18 mouse cellular contexts compared by ENCODE assay signal in genomic region chr17:78368481-78368880, GRCm38 (mm10). TPM values are rescaled to one million over a fixed set of nuclear protein-coding genes. Genes with fewer than 3 reads are reported as not detected.
DNase-seq lines count a peak whose midpoint lies in the region; ATAC-seq and TF ChIP-seq lines count a peak whose summit lies in the region.
"Had no signal": no experiment of that assay in that cellular context is flagged by ENCODE, and none has a peak within 500 bp of the region (broad histone marks: within the 10 kb centered on the region; RNA-seq: fewer than 3 reads in every experiment).

No protein-coding gene starts in this region.

- ATAC-seq in forebrain, embryonic 13.5 days, result peak; percentile 69; the same call in 1 of the 2 replicates
- no peak for ATAC-seq in forebrain, embryonic 12.5 days (ENCODE audit: low FRiP score)
- ATAC-seq in kidney, embryonic 15.5 days (replicated peaks; ENCODE audit: low FRiP score), result no peak
- ATAC-seq in stomach, embryonic 15.5 days (ENCODE audit: insufficient read depth, low FRiP score, low read depth), result 0 out of 2 replicates have a peak, but pooled peaks have one; percentile 43
- ATAC-seq in stomach, postnatal 0 days (ENCODE audit: low FRiP score, low TSS enrichment), result no peak
- ATAC-seq: CD4-positive, CD25-positive, alpha-beta regulatory T cell, adult 4 months; intestine, postnatal 0 days; Patski had no signal

- no peak for DNase-seq in kidney, postnatal 4 days
- DNase-seq in stomach, postnatal 0 days (ENCODE audit: low spot score), result no peak
- DNase-seq in layer of hippocampus, adult 2 months (ENCODE audit: low spot score in 2 of 2), result no peak
- DNase-seq: adrenal gland, adult 8-10 months; cerebellum, adult 9-10 months; gastrocnemius, postnatal 14 days; kidney, postnatal 10 days; liver; lung, adult 18-20 months; right cerebral cortex, postnatal 25 days; thymus, postnatal 14 days had no signal

- H3K9ac ChIP-seq in forebrain, embryonic 13.5 days, result no peak overlapping the region
- no peak overlapping the region for H3K9ac ChIP-seq in forebrain, embryonic 12.5 days
- no peak overlapping the region for H3K9ac ChIP-seq in kidney, embryonic 15.5 days
- H3K9ac ChIP-seq in stomach, embryonic 15.5 days, result no peak overlapping the region
- no peak overlapping the region for H3K9ac ChIP-seq in stomach, postnatal 0 days (ENCODE audit: low read length)

- 66% methylated on average over 8 of the region's 8 CpGs for WGBS in forebrain, embryonic 13.5 days
- WGBS in forebrain, embryonic 12.5 days, result 62% methylated on average over 8 of the region's 8 CpGs
- 60% methylated on average over 8 of the region's 8 CpGs for WGBS in kidney, embryonic 15.5 days
- WGBS in stomach, embryonic 15.5 days, result 82% methylated on average over 8 of the region's 8 CpGs
- WGBS in stomach, postnatal 0 days, result 64% methylated on average over 8 of the region's 8 CpGs

- H3K9me3 ChIP-seq in forebrain, embryonic 13.5 days (replicated peaks), result no peaks in the 10 kb centered on the region
- no peaks in the 10 kb centered on the region for H3K9me3 ChIP-seq in forebrain, embryonic 12.5 days
- H3K9me3 ChIP-seq in kidney, embryonic 15.5 days (replicated peaks), result no peaks in the 10 kb centered on the region
- H3K9me3 ChIP-seq in stomach, embryonic 15.5 days, result no peaks in the 10 kb centered on the region
- no peaks in the 10 kb centered on the region for H3K9me3 ChIP-seq in stomach, postnatal 0 days (ENCODE audit: control insufficient read depth, low read length)

- no peak overlapping the region for H3K4me3 ChIP-seq in forebrain, embryonic 13.5 days
- no peak overlapping the region for H3K4me3 ChIP-seq in forebrain, embryonic 12.5 days (replicated peaks)
- no peak overlapping the region for H3K4me3 ChIP-seq in kidney, embryonic 15.5 days (replicated peaks)
- H3K4me3 ChIP-seq in stomach, embryonic 15.5 days (replicated peaks), result no peak overlapping the region
- H3K4me3 ChIP-seq in stomach, postnatal 0 days (ENCODE audit: low read depth, low read length), result no peak overlapping the region
- H3K4me3 ChIP-seq in layer of hippocampus, adult 2 months, result no peak overlapping the region

- no peaks in the 10 kb centered on the region for H3K4me1 ChIP-seq in forebrain, embryonic 13.5 days
- no peaks in the 10 kb centered on the region for H3K4me1 ChIP-seq in forebrain, embryonic 12.5 days
- H3K4me1 ChIP-seq in kidney, embryonic 15.5 days, result peaks cover 17% of the 10 kb centered on the region
- H3K4me1 ChIP-seq in stomach, embryonic 15.5 days, result no peaks in the 10 kb centered on the region
- no peaks in the 10 kb centered on the region for H3K4me1 ChIP-seq in stomach, postnatal 0 days (replicated peaks; ENCODE audit: control insufficient read depth, insufficient read depth)

- H3K27me3 ChIP-seq in forebrain, embryonic 13.5 days, result no peaks in the 10 kb centered on the region
- 0 out of 2 replicates have a peak, but pooled peaks cover 4% of the 10 kb centered on the region for H3K27me3 ChIP-seq in forebrain, embryonic 12.5 days
- no peaks in the 10 kb centered on the region for H3K27me3 ChIP-seq in kidney, embryonic 15.5 days
- no peaks in the 10 kb centered on the region for H3K27me3 ChIP-seq in stomach, embryonic 15.5 days (replicated peaks)
- no peaks in the 10 kb centered on the region for H3K27me3 ChIP-seq in stomach, postnatal 0 days (ENCODE audit: control insufficient read depth, insufficient read depth, low read length)
- H3K27me3 ChIP-seq: Patski had no signal

- H3K36me3 ChIP-seq in forebrain, embryonic 13.5 days (ENCODE audit: poor library complexity, severe bottlenecking), result peaks cover 20% of the 10 kb centered on the region
- H3K36me3 ChIP-seq in forebrain, embryonic 12.5 days (replicated peaks), result peaks cover 3% of the 10 kb centered on the region; the same call in 1 of the 2 replicates
- H3K36me3 ChIP-seq in kidney, embryonic 15.5 days, result peaks cover 44% of the 10 kb centered on the region
- peaks cover 12% of the 10 kb centered on the region for H3K36me3 ChIP-seq in stomach, embryonic 15.5 days
- peaks cover 7% of the 10 kb centered on the region for H3K36me3 ChIP-seq in stomach, postnatal 0 days (ENCODE audit: control insufficient read depth, insufficient read depth, low read length)

- no peak overlapping the region for H3K4me2 ChIP-seq in forebrain, embryonic 13.5 days
- no peak overlapping the region for H3K4me2 ChIP-seq in forebrain, embryonic 12.5 days
- H3K4me2 ChIP-seq in kidney, embryonic 15.5 days, result no peak overlapping the region
- H3K4me2 ChIP-seq in stomach, embryonic 15.5 days, result no peak overlapping the region
- H3K4me2 ChIP-seq in stomach, postnatal 0 days (replicated peaks; ENCODE audit: low read depth), result no peak overlapping the region

- TF ChIP-seq CTCF in stomach, postnatal 0 days (IDR thresholded peaks at IDR 0.05; ENCODE audit: low read depth), result no peak
- TF ChIP-seq CTCF in layer of hippocampus, adult 2 months (conservative IDR thresholded peaks at IDR 0.05), result no peak

- H3K27ac ChIP-seq in forebrain, embryonic 13.5 days, result no peak overlapping the region
- H3K27ac ChIP-seq in forebrain, embryonic 12.5 days, result no peak overlapping the region
- 0 out of 2 replicates have a peak overlapping the region, but pooled peaks have one; percentile 2 for H3K27ac ChIP-seq in kidney, embryonic 15.5 days
- H3K27ac ChIP-seq in stomach, embryonic 15.5 days, result no peak overlapping the region
- no peak overlapping the region for H3K27ac ChIP-seq in stomach, postnatal 0 days (replicated peaks)
- H3K27ac ChIP-seq in layer of hippocampus, adult 2 months, result no peak overlapping the region

- no peak for TF ChIP-seq EP300 in stomach, postnatal 0 days (optimal IDR thresholded peaks at IDR 0.05)

RNA-seq across cellular contexts. Expression of gene Fez2, which starts 49.5 kb away (rescaled TPM):
- 28.0 and 29.7 TPM in 2 replicates for polyA plus RNA-seq in forebrain, embryonic 13.5 days (2015; fragmentation: Nextera tagmentation; extraction: Ambion mirVana)
- polyA plus RNA-seq in forebrain, embryonic 12.5 days (2016; fragmentation: Nextera tagmentation; extraction: Ambion mirVana), result 29.2 and 36.2 TPM in 2 replicates
- 39.8 and 40.2 TPM in 2 replicates for polyA plus RNA-seq in kidney, embryonic 15.5 days (2015; fragmentation: Nextera tagmentation; extraction: Ambion mirVana)
- polyA plus RNA-seq in stomach, embryonic 15.5 days (2015; fragmentation: Nextera tagmentation; extraction: Ambion mirVana), result 37.7 and 39.6 TPM in 2 replicates
- polyA plus RNA-seq in stomach, postnatal 0 days (2015; fragmentation: Nextera tagmentation; extraction: Ambion mirVana), result 27.2 and 28.7 TPM in 2 replicates
- total RNA-seq in layer of hippocampus, adult 2 months (2021), result 10 to 100 TPM; 30.9 to 32.1 TPM

Comparison
In these comparisons a context has a peak if more than half of its experiments do, and no peak if none do; other contexts are left out.
1. ATAC-seq: peak in forebrain, embryonic 13.5 days (single experiment) and stomach, embryonic 15.5 days (single experiment); none in forebrain, embryonic 12.5 days (single experiment), kidney, embryonic 15.5 days (single experiment) and stomach, postnatal 0 days (single experiment).